In genomic region chr2:155517455-155518423, GRCm38 (mm10) we compare ENCODE assay signal across 8 mouse cellular contexts. TPM values are rescaled to one million over a fixed set of nuclear protein-coding genes. Genes with fewer than 3 reads are reported as not detected.
A peak's percentile ranks its signal among the peaks of the same experiment; 100 is the strongest.
DNase-seq lines count a peak whose midpoint lies in the region; ATAC-seq and TF ChIP-seq lines count a peak whose summit lies in the region.

TSS of gene Acss2 (plus strand) at chr2:155517948.
TSS of gene Ggt7 (minus strand) at chr2:155518237.

- DNase-seq in 3T3-L1 (ENCODE audit: low read depth, low spot score): peak; percentile 99
- peak; percentile 89 to 96 for DNase-seq in adrenal gland, postnatal 4 days (ENCODE audit: low spot score in 2 of 2)
- peak; percentile 98 for DNase-seq in embryonic facial prominence, embryonic 14.5 days (ENCODE audit: low spot score)
- peak; percentile 99 for DNase-seq in heart, adult 2 months
- DNase-seq in kidney, adult 8-10 months: peak; percentile 99 to 100
- peak; percentile 97 to 99 for DNase-seq in spleen, postnatal 10 days (ENCODE audit: low spot score in 2 of 2)

- intact Hi-C loops in heart, adult 2 months (cut with DNase I): loop anchor here (2.0 kb wide), 1 partner anchor 45 kb away; the partner anchor contains the start of gene Ncoa6

- no peaks in the 10 kb centered on the region for H3K27me3 ChIP-seq in embryonic facial prominence, embryonic 14.5 days (replicated peaks; ENCODE audit: control insufficient read depth, insufficient read depth, low read length)
- H3K27me3 ChIP-seq in heart, adult 2 months (ENCODE audit: control insufficient read depth, insufficient read depth, low read length): no peaks in the 10 kb centered on the region
- peaks cover 19% of the 10 kb centered on the region for H3K27me3 ChIP-seq in limb, embryonic 13.5 days
- no peaks in the 10 kb centered on the region for H3K27me3 ChIP-seq in midbrain, embryonic 16.5 days (ENCODE audit: control insufficient read depth, insufficient read depth, low read depth, low read length)

- ATAC-seq in embryonic facial prominence, embryonic 14.5 days (ENCODE audit: low read depth): peak; percentile 98
- peak; percentile 99 for ATAC-seq in limb, embryonic 13.5 days (ENCODE audit: low FRiP score, low read depth)
- peak; percentile 98 for ATAC-seq in midbrain, embryonic 16.5 days

- H3K36me3 ChIP-seq in embryonic facial prominence, embryonic 14.5 days (ENCODE audit: control insufficient read depth, insufficient read depth, low read length): no peaks in the 10 kb centered on the region
- H3K36me3 ChIP-seq in heart, adult 2 months (ENCODE audit: control insufficient read depth, insufficient read depth, low read length): no peaks in the 10 kb centered on the region
- H3K36me3 ChIP-seq in limb, embryonic 13.5 days: no peaks in the 10 kb centered on the region
- H3K36me3 ChIP-seq in midbrain, embryonic 16.5 days (ENCODE audit: control insufficient read depth, insufficient read depth, low read length): no peaks in the 10 kb centered on the region

- 0 out of 2 replicates have a peak, but pooled peaks have one; percentile 36 for TF ChIP-seq EP300 in heart, adult 2 months (IDR thresholded peaks at IDR 0.05; ENCODE audit: insufficient read depth, low read depth, low read length)

- no peaks in the 10 kb centered on the region for H3K9me3 ChIP-seq in embryonic facial prominence, embryonic 14.5 days (ENCODE audit: control insufficient read depth, low read length)
- H3K9me3 ChIP-seq in limb, embryonic 13.5 days: no peaks in the 10 kb centered on the region
- no peaks in the 10 kb centered on the region for H3K9me3 ChIP-seq in midbrain, embryonic 16.5 days (replicated peaks; ENCODE audit: control insufficient read depth, low read length, poor library complexity, severe bottlenecking)

- H3K4me1 ChIP-seq in embryonic facial prominence, embryonic 14.5 days (ENCODE audit: control insufficient read depth, insufficient read depth, low read length): peaks cover 5% of the 10 kb centered on the region; the same call in 1 of the 2 replicates
- peaks cover 6% of the 10 kb centered on the region for H3K4me1 ChIP-seq in heart, adult 2 months (ENCODE audit: control insufficient read depth, insufficient read depth, low read length)
- peaks cover 19% of the 10 kb centered on the region for H3K4me1 ChIP-seq in limb, embryonic 13.5 days
- peaks cover 22% of the 10 kb centered on the region for H3K4me1 ChIP-seq in midbrain, embryonic 16.5 days (ENCODE audit: control insufficient read depth, insufficient read depth, low read length)

- TF ChIP-seq POLR2A in heart, adult 2 months (IDR thresholded peaks at IDR 0.05; ENCODE audit: insufficient read depth, low read depth, low read length): peak; percentile 70

- peak within 1 kb of the TSS; percentile 73 for H3K9ac ChIP-seq in embryonic facial prominence, embryonic 14.5 days (ENCODE audit: low read depth, low read length)
- peak within 1 kb of the TSS; percentile 59 for H3K9ac ChIP-seq in heart, adult 2 months (ENCODE audit: low read depth, low read length)
- H3K9ac ChIP-seq in limb, embryonic 13.5 days: peak within 1 kb of the TSS; percentile 77
- peak within 1 kb of the TSS; percentile 67 for H3K9ac ChIP-seq in midbrain, embryonic 16.5 days (ENCODE audit: low read depth, low read length)

- TF ChIP-seq CTCF in heart, adult 2 months (IDR thresholded peaks at IDR 0.05): peak; percentile 96

- peak within 1 kb of the TSS; percentile 76 for H3K4me3 ChIP-seq in embryonic facial prominence, embryonic 14.5 days (ENCODE audit: low read depth, low read length)
- peak within 1 kb of the TSS; percentile 94 for H3K4me3 ChIP-seq in heart, adult 2 months
- peak within 1 kb of the TSS; percentile 72 for H3K4me3 ChIP-seq in limb, embryonic 13.5 days
- H3K4me3 ChIP-seq in midbrain, embryonic 16.5 days (ENCODE audit: low read depth, low read length): peak within 1 kb of the TSS; percentile 53

- H3K27ac ChIP-seq in embryonic facial prominence, embryonic 14.5 days (replicated peaks; ENCODE audit: low read depth, low read length): peak within 1 kb of the TSS; percentile 52; the same call in 1 of the 2 replicates
- peak within 1 kb of the TSS; percentile 86 for H3K27ac ChIP-seq in heart, adult 2 months
- H3K27ac ChIP-seq in limb, embryonic 13.5 days: peak within 1 kb of the TSS; percentile 52
- peak within 1 kb of the TSS; percentile 73 for H3K27ac ChIP-seq in midbrain, embryonic 16.5 days (ENCODE audit: low read length)

- H3K79me2 ChIP-seq in heart, adult 2 months (replicated peaks; ENCODE audit: control insufficient read depth, insufficient read depth, low read length): no peaks in the 10 kb centered on the region

- peak within 1 kb of the TSS; percentile 94 for H3K4me2 ChIP-seq in embryonic facial prominence, embryonic 14.5 days (ENCODE audit: low read depth, low read length)
- H3K4me2 ChIP-seq in limb, embryonic 13.5 days (replicated peaks): peak within 1 kb of the TSS; percentile 83
- H3K4me2 ChIP-seq in midbrain, embryonic 16.5 days (ENCODE audit: low read length): peak within 1 kb of the TSS; percentile 56

- 6% methylated on average over 55 of the region's 70 CpGs for WGBS in embryonic facial prominence, embryonic 14.5 days
- WGBS in heart, adult 2 months: 2% methylated on average over 70 of the region's 70 CpGs
- WGBS in limb, embryonic 13.5 days: 5% methylated on average over 70 of the region's 70 CpGs
- WGBS in midbrain, embryonic 16.5 days: 3% methylated on average over 70 of the region's 70 CpGs

RNA-seq across cellular contexts. Expression of gene Acss2, which starts in this region (rescaled TPM):
- 10 to 100 TPM; 20.5 to 26.1 TPM for total RNA-seq in adrenal gland, postnatal 4 days (2021)
- 15.3 and 15.8 TPM in 2 replicates for polyA plus RNA-seq in embryonic facial prominence, embryonic 14.5 days (2014; fragmentation: Nextera tagmentation; extraction: Ambion mirVana)
- 10 to 100 TPM; 31.6 to 33.4 TPM for total RNA-seq in heart, adult 2 months (2021)
- 39.8 and 59.2 TPM in 2 replicates for polyA plus RNA-seq in heart, adult 2 months (2012; rRNA removed)
- 13.0 and 13.2 TPM in 2 replicates for polyA plus RNA-seq in limb, embryonic 13.5 days (2015; fragmentation: Nextera tagmentation; extraction: Ambion mirVana)
- 23.9 TPM in 2 replicates for polyA plus RNA-seq in midbrain, embryonic 16.5 days (2015; fragmentation: Nextera tagmentation; extraction: Ambion mirVana)

RNA-seq across cellular contexts. Expression of gene Ggt7, which starts in this region (rescaled TPM):
- total RNA-seq in adrenal gland, postnatal 4 days (2021): 1 to 10 TPM; 7.5 to 8.2 TPM
- polyA plus RNA-seq in embryonic facial prominence, embryonic 14.5 days (2014; fragmentation: Nextera tagmentation; extraction: Ambion mirVana): 6.1 and 8.7 TPM in 2 replicates
- under 1 TPM; 0.55 to 0.73 TPM for total RNA-seq in heart, adult 2 months (2021)
- polyA plus RNA-seq in heart, adult 2 months (2012; rRNA removed): 4.4 and 6.0 TPM in 2 replicates
- 7.5 and 9.2 TPM in 2 replicates for polyA plus RNA-seq in limb, embryonic 13.5 days (2015; fragmentation: Nextera tagmentation; extraction: Ambion mirVana)
- 78.9 and 83.3 TPM in 2 replicates for polyA plus RNA-seq in midbrain, embryonic 16.5 days (2015; fragmentation: Nextera tagmentation; extraction: Ambion mirVana)

Comparison
In these comparisons a context has a peak if more than half of its experiments do, and no peak if none do; other contexts are left out.
1. Peak in every context shown above with its lines: DNase-seq, ATAC-seq, H3K4me3 ChIP-seq and H3K27ac ChIP-seq.
2. RNA of gene Ggt7 (total RNA-seq): 7.5 to 8.2 TPM in adrenal gland, postnatal 4 days; 0.55 to 0.73 TPM in heart, adult 2 months; every median in the first group is over 4 times any median in the second.